Mouse (Mus musculus): ENCODE data around the gene Mpp2.

The Mpp2 gene

GRCm38 (mm10) chr11:102087931-102088898 lies at the start of gene Mpp2:
Gene Mpp2 (minus strand): TSS chr11:102088515.
- DNase-seq (ENCODE audit: low spot score in 2 of 2), result peak; percentile 78 to 90

- DNase-seq (ENCODE audit: low spot score in 2 of 2), result no peak
Measured at GRCm38 (mm10) chr11:102137625-102138446, 49.5 kb upstream of the Mpp2 start.

GRCm38 (mm10) chr11:102134516-102134915 lies 46.2 kb upstream of the Mpp2 start:
- DNase-seq (ENCODE audit: low spot score in 2 of 2), result no peak

GRCm38 (mm10) chr11:102117386-102117785 lies 29.1 kb upstream of the Mpp2 start:
- DNase-seq (ENCODE audit: low spot score in 2 of 2), result no peak

- DNase-seq (ENCODE audit: low spot score in 2 of 2), result no peak
Measured at GRCm38 (mm10) chr11:102116241-102116640, 27.9 kb upstream of the Mpp2 start.

GRCm38 (mm10) chr11:102111576-102111975 lies 23.3 kb upstream of the Mpp2 start:
- no peak for DNase-seq (ENCODE audit: low spot score in 2 of 2)

GRCm38 (mm10) chr11:102107732-102108131 lies 19.4 kb upstream of the Mpp2 start, which contains the start of gene Pyy:
Gene Pyy (minus strand): TSS chr11:102107832.
- no peak for DNase-seq (ENCODE audit: low spot score in 2 of 2)

- DNase-seq (ENCODE audit: low spot score in 2 of 2), result no peak
Measured at GRCm38 (mm10) chr11:102106911-102107310, 18.6 kb upstream of the Mpp2 start.

GRCm38 (mm10) chr11:102102485-102103258 lies 14.4 kb upstream of the Mpp2 start:
- DNase-seq (ENCODE audit: low spot score in 2 of 2), result peak; percentile 49 to 77

GRCm38 (mm10) chr11:102101219-102101618 lies 12.9 kb upstream of the Mpp2 start, which contains the start of gene Ppy:
Gene Ppy (minus strand): TSS chr11:102101319.
- DNase-seq (ENCODE audit: low spot score in 2 of 2), result no peak

GRCm38 (mm10) chr11:102096887-102097391 lies 8.6 kb upstream of the Mpp2 start:
- peak; percentile 68 to 83 for DNase-seq (ENCODE audit: low spot score in 2 of 2)

GRCm38 (mm10) chr11:102096446-102096845 lies 8.1 kb upstream of the Mpp2 start:
- peak; percentile 28 to 39 for DNase-seq (ENCODE audit: low spot score in 2 of 2)

GRCm38 (mm10) chr11:102095676-102096075 lies 7.4 kb upstream of the Mpp2 start:
- DNase-seq (ENCODE audit: low spot score in 2 of 2), result peak in 1 of 2 experiments; percentile 54

- DNase-seq (ENCODE audit: low spot score in 2 of 2), result peak; percentile 70 to 86
Measured at GRCm38 (mm10) chr11:102089088-102089808, 933 bp upstream of the Mpp2 start.

GRCm38 (mm10) chr11:102087081-102087751 lies 1.1 kb downstream of the Mpp2 start:
- DNase-seq (ENCODE audit: low spot score in 2 of 2), result peak; percentile 79 to 80

- peak in 1 of 2 experiments; percentile 56 for DNase-seq (ENCODE audit: low spot score in 2 of 2)
Measured at GRCm38 (mm10) chr11:102086331-102086730, 2.0 kb downstream of the Mpp2 start.

- DNase-seq (ENCODE audit: low spot score in 2 of 2), result no peak
Measured at GRCm38 (mm10) chr11:102084159-102084558, 4.2 kb downstream of the Mpp2 start.

- DNase-seq (ENCODE audit: low spot score in 2 of 2), result no peak
Measured at GRCm38 (mm10) chr11:102083193-102083592, 5.1 kb downstream of the Mpp2 start.

GRCm38 (mm10) chr11:102082322-102082721 lies 6.0 kb downstream of the Mpp2 start:
- DNase-seq (ENCODE audit: low spot score in 2 of 2), result peak; percentile 20 to 53

GRCm38 (mm10) chr11:102073722-102074121 lies 14.6 kb downstream of the Mpp2 start:
- DNase-seq (ENCODE audit: low spot score in 2 of 2), result no peak
